Mouse (Mus musculus) gastrocnemius, postnatal 10 days (tissue): ENCODE data around the gene Pkp4. TPM values are rescaled to one million over a fixed set of nuclear protein-coding genes. Genes with fewer than 3 reads are reported as not detected.

Source experiments
- DNase-seq: peaks from one replicate; pipeline ENCODE4 v3.0.0; 2021; ENCODE audit warnings: mixed read lengths
- total RNA-seq, 2 experiments: library from RNA; stranded (reverse); gene quantifications; 2 replicates each; pipeline ENCODE4 v1.2.3; 2021

The Pkp4 gene
- total RNA-seq, 2 experiments from 2014 or later = 24.6 to 25.4 TPM

DNA sequence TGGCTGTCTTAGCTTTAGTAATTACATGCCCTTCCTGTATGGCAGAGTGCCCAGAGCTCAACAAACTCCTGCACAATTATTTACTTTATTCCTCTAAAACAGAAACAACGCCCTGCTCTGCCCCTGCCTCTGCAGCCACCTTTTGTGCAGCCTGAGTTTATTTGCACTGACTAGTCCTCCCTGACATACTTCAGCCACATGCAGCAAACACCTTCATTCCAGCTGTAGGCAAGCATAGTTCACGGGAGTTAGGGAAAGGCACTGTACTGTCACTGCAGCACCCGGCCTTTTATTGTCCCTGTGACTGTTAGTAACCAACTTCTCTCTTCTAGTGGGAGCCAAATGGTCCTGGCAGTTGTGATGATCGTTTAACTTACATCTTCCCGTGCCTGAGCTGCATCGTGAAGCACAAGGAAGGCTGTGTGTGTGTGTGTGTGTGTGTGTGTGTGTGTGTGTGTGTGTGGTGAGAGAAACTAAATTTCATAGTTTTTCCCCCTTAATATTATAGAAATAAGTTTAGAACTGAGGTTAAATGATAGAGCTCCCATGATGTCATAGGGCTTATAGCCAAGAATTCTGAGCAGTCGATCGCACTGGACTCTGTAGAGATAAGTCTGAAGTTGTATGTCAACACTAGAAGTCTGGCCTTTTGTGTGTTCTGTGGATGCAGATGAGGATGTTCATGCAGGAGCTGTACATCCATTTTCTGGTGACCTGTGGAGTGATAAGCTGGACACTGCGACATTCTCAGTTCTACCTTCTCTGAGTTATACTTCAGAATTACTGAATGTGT is 59.5 kb downstream of the Pkp4 start:
- DNase-seq = no peak

- DNase-seq = no peak
Observed at GRCm38 (mm10) chr2:59226383-59226782, 65.7 kb downstream of the Pkp4 start.

DNA sequence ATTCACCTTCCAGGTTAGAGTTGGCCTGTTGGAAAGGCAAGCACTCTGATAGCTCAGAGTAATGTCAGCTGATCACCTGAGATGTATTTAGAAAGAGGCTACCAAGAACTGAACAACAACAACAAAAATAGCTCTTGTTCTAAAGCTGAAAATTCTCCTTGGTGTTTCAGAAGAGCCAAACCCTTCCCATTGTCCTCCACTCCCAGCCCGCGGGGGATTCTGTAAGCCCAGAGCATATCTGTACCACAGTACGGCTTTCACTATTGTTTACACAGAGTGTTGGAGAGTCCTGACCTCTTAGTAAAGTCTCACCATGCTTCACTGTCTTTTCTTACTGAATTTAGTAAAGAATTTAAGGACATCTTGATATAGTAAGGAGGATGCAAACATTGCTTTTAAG is 66.4 kb downstream of the Pkp4 start:
- no peak for DNase-seq

- no peak for DNase-seq
Observed at GRCm38 (mm10) chr2:59227508-59228263, 67.0 kb downstream of the Pkp4 start.

DNA sequence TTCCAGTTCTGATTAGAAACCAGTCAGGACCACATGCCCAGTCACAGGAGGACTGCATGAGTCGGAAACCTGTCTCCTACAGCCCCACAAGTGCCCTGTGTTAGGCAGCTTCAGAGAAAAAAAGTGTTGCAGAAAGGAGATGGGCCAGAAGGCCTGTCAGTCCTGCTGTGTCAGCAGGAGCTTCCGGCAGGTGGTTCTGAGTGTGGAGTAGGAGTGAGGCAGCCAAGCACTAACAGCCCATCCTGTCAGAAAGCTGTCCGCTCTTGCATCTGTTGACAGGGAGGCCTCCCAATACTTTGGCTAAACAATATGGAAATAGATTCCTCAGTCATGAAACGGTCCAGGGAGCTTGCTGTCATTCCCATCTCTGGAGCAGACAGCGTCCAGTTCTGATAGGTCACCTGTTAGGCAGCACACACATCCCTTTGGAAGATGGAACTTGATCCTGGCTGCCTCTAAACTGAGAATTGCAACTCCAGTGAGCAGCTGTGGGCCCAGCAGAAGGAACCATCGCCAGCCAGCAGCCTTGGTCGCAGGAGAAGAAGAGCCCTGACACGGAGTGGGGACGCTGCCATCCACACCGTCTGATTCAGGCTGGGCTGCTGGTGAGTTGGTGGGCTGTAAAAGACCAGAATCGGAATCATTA is 68.7 kb downstream of the Pkp4 start:
- DNase-seq = no peak

GRCm38 (mm10) chr2:59230656-59231055 is 70.0 kb downstream of the Pkp4 start:
- DNase-seq = no peak

DNA sequence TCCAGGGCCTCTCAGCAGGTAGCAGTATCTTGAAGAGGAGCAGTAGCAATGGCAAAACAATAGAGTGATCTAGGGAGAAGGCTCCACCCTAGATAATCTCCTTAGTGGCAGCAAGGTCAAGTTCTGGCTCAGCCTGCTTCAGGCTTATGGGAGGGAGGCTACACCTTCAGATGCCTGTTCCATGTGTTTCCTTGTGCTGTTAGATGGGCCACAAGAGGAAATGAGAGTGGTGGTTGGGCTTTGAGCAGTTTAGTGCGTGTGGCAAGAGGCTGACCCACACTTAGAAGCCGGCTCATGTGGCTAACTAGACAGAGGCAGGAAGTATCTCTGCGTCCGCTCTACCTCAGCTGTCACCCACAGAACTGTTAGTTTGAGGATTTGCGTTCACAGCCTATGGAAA is 70.9 kb downstream of the Pkp4 start:
- DNase-seq = no peak

GRCm38 (mm10) chr2:59233294-59233923 is 72.8 kb downstream of the Pkp4 start:
- DNase-seq = no peak

GRCm38 (mm10) chr2:59233936-59234335 is 73.3 kb downstream of the Pkp4 start:
- DNase-seq = no peak

DNA sequence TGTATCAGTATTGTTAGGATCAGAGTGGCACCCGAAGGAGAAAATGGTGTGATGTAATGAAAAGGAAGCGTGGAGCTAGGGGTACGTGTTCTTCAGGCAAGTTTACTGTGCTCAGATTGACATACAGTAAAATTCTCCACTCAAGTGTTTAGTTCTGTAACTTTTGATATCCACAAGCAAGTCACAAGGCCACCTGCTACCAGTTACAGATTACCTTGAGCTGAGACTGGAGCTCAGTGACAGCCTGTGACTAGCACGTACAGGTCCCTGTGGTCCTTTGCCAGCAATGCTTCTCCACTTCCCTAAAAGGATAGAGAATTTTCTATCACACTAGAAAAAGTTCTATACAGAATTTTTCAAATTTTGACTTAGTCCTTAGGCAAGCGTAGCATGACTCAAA is 73.9 kb downstream of the Pkp4 start:
- no peak for DNase-seq

- no peak for DNase-seq
Observed at GRCm38 (mm10) chr2:59239841-59240395, 79.3 kb downstream of the Pkp4 start.

DNA sequence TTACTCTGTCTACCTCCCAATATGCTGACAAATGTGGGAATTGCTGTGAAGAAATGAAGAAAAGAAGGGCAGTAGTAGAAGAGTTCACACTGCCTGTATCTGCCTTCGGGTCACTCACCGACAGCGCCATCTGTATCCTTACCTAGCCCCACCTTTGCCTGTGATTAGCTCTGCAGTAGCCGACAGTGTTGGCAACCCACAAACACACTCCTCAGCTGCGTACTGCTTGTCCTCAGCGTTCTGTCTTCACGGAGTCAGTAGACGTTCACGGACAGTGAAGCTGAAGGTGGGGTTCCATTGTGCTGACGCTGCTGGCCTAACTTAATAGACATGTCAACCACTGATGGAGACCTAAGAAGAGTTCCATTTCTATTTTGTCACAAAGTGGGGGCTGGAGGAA is 81.5 kb downstream of the Pkp4 start:
- no peak for DNase-seq

DNA sequence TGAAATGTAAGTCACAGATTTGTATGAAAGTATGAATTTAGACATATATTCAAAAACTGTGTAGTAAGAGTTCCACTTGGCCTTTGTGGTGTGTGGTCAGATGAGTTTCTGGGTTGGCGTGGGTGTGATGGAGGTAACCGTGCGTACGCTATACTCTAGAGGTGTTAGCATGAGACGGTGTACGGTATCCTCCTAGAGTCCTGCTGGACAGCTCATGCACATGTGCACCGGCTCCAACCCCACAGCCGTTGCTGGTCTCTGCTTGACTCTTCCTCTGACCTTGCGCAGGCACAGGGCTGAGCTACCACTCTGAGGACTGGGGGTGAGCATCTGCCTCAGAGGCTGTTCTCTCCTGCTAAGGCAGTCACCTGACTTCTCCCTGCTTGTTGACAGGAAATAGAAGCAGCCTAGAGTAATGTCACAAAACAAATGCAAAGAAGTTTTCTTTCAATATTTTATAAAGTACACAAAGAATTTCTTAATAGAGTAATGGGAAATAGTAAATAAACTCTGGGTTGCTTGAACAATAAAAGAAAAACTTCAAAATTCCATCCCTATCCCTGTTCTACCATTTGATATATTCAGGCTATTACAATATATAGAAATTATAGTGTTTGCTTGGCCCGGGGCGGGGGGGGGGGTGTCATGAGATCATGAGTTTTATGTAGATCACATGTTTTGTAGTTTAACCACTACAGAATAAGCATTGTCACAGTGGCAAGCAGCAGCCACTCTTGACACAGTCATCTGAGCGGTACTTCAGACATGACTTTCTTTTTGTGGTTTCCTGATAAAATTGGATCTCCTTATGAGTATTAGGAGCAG is 83.8 kb downstream of the Pkp4 start:
- DNase-seq = no peak

DNA sequence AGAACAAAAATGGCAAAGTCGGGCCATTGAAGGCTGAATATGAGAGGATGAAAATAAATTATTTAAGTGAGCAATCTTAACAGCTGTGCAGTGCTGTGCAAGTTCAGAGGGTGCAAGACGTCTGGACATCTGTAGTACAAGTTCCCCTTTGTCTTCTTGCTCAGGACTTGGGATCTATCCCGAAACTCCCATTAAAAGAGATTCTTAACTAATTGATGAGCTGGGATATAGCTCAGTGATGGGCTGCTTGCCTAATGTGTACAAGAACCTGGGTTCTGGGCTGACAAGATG is 84.4 kb downstream of the Pkp4 start:
- no peak for DNase-seq

- DNase-seq = no peak
Observed at GRCm38 (mm10) chr2:59248806-59249205, 88.2 kb downstream of the Pkp4 start.

DNA sequence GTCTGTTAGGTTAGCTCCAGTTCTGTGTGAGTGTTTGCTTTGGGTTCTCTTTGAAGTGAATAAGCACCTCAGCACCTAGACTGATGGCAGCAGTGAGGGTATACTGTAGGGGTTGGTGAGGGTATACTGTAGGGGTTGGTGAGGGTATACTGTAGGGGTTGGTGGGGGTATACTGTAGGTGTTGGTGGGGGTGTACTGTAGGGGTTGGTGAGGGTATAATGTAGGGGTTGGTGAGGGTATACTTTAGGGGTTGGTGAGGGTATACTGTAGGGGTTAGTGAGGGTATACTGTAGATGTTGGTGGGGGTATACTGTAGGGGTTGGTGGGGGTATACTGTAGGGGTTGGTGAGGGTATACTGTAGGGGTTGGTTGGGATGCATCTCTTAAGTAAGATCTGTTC is 92.2 kb downstream of the Pkp4 start:
- DNase-seq = no peak

DNA sequence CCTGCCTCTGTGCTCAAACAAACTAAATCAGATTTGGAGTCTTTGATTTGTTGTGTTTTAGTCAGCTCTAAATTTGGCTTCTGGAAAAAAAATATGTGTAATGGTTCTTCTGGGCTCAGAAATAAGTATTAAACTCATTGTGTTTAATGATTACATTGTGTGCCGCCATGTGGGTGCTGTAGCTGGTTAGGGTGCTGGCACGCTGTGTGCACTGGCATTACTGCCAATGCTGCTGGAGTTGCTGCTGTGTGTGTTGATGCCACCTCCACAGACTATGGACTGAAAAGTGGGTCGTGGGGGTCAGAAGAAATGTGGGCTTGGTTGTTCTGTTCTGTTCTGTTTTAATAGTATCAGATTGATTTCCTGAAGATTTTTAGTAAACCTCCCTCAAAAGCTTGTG is 92.8 kb downstream of the Pkp4 start:
- no peak for DNase-seq

DNA sequence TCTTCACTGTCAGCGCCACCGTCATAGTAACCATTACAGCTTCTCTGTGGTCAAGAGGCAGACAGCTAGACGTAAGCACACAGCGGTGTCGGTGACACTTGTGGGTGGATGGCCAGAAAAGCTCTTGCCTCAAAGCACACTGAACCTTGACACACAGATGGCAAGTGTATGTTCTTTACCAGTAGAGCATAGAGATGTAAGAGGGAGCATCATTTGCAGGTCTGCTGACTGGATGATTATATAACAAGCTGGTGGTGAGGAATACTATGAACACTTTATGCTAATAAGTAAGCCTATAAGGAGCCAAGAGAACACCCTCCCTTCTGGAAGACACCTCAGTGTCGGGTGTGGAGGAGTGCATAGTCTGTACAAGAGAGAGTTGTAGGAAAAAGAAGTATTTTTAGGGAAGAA is 98.2 kb downstream of the Pkp4 start:
- no peak for DNase-seq

DNA sequence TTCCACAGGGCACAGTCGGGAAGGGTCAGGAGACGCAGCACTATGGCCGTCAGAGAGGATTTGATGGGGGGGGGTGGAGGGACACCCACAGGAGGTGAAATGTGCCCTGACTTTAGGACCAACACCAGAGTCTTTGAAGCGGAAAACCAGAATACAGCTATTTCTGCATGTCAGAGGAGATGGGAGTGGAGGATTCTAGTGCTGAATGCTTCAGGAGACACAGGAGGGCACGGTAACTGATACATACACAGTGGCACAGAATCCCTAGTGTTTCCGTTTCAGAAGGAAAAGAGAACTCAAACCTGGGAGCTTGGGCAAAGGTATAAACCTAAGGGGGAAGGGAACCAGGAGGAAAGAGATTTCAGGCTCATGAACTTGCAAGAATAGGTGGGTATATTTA is 98.7 kb downstream of the Pkp4 start:
- no peak for DNase-seq

DNA sequence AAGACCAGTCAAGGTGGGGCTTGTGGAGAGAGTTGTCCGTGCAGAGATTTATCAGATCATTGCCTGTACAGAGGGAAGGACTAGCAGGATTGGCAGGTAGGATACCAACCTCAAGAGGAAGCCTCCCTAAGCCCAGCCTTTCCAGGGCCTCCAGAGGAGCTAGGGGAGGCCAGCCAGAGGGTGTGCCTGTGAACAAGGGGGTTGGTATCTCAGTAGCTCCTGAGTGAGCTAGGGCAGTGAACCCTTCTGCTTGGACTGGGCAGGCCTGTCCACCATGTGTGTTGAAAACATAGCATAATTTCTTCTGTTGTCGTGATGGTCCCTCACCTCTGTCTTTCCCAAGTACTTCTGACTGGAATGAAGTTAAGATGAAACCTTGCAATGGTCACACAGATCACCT is 100.6 kb downstream of the Pkp4 start:
- DNase-seq = no peak

DNA sequence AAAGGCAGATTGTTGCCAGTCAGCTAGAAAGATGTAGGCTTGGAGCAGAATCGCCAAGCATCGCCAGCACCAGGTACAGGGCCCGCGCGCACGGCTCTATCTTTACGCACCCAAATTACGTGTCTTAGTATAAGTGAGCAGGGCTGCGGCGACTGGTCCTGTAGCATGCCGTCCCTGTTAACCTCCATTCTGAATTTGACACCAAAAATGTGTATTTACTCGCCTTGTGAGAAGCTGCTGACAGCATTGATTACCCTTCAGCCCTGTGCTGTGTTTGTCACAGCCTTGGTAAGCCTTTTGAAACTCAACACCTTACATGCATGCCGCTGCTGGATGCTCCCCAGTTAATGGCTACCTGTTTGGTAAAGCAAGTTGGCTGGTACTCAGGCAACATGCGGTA is 105.8 kb downstream of the Pkp4 start:
- DNase-seq = no peak

DNA sequence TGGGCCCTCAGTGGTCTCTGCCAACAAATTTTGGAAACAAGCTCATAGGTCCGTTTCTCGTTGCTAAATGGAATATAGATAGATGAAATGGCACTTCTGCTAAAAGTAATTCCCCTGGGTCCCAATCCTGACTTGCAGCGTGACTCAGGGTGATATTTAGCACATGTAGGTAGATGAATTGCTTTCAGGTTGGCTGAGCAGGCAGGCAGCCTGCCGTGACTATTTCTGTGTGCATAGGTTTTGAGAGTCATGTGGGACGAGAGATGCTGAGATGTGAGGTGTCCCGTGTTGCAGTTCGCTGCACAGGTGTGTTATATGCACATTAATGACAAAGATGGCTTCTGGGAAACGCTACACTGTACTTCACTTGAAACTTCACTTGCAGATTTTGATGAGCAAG is 111.2 kb downstream of the Pkp4 start:
- DNase-seq = no peak
